Mouse (Mus musculus): ENCODE results near the gene Cdh22. TPM values are rescaled to one million over a fixed set of nuclear protein-coding genes. Genes with fewer than 3 reads are reported as not detected.

Cdh22 gene
- polyA plus RNA-seq, 1 experiment: 1.3 TPM

GRCm38 (mm10) chr2:165241786-165242185 lies 7.1 kb upstream of the Cdh22 start:
- H3K27ac ChIP-seq (ENCODE audit: insufficient read depth, low read length): no peak overlapping the region
- no peaks in the 10 kb centered on the region for H3K4me1 ChIP-seq (ENCODE audit: control insufficient read depth, insufficient read depth, insufficient read length)
- TF ChIP-seq POLR2A (IDR thresholded peaks at IDR 0.05; ENCODE audit: low read depth, low read length) (no peak), CTCF (IDR thresholded peaks at IDR 0.05; ENCODE audit: extremely low read depth, insufficient read depth, insufficient read length, insufficient replicate concordance) (no peak)
- H3K36me3 ChIP-seq (ENCODE audit: control insufficient read depth, insufficient read depth, low read length): no peaks in the 10 kb centered on the region
- WGBS: 11% methylated on average over 7 of the region's 7 CpGs
- H3K27me3 ChIP-seq (ENCODE audit: control insufficient read depth, insufficient read depth, low read length): 0 out of 2 replicates have a peak, but pooled peaks cover 4% of the 10 kb centered on the region
- DNase-seq (ENCODE audit: low read depth in 1 of 2, low spot score in 2 of 2): no peak
- no peak overlapping the region for H3K4me3 ChIP-seq (ENCODE audit: extremely low read depth, insufficient read depth, insufficient read length)

- no peak overlapping the region for H3K27ac ChIP-seq (ENCODE audit: insufficient read depth, low read length)
- no peak overlapping the region for H3K4me3 ChIP-seq (ENCODE audit: extremely low read depth, insufficient read depth, insufficient read length)
- WGBS: 28% methylated on average over 8 of the region's 8 CpGs
- no peaks in the 10 kb centered on the region for H3K36me3 ChIP-seq (ENCODE audit: control insufficient read depth, insufficient read depth, low read length)
- TF ChIP-seq POLR2A (IDR thresholded peaks at IDR 0.05; ENCODE audit: low read depth, low read length) (no peak), CTCF (IDR thresholded peaks at IDR 0.05; ENCODE audit: extremely low read depth, insufficient read depth, insufficient read length, insufficient replicate concordance) (no peak)
- no peaks in the 10 kb centered on the region for H3K4me1 ChIP-seq (ENCODE audit: control insufficient read depth, insufficient read depth, insufficient read length)
- H3K27me3 ChIP-seq (ENCODE audit: control insufficient read depth, insufficient read depth, low read length): peaks cover 5% of the 10 kb centered on the region; the same call in 1 of the 2 replicates
- no peak for DNase-seq (ENCODE audit: low read depth in 1 of 2, low spot score in 2 of 2)
Observed at GRCm38 (mm10) chr2:165240371-165240770, 5.7 kb upstream of the Cdh22 start.

GRCm38 (mm10) chr2:165239533-165240144 lies 5.0 kb upstream of the Cdh22 start:
- Histone ChIP-seq H3K27ac (ENCODE audit: insufficient read depth, low read length) (no peak overlapping the region), H3K27me3 (ENCODE audit: control insufficient read depth, insufficient read depth, low read length) (peaks cover 8% of the 10 kb centered on the region), H3K36me3 (ENCODE audit: control insufficient read depth, insufficient read depth, low read length) (no peaks in the 10 kb centered on the region), H3K4me3 (ENCODE audit: extremely low read depth, insufficient read depth, insufficient read length) (no peak overlapping the region), H3K4me1 (ENCODE audit: control insufficient read depth, insufficient read depth, insufficient read length) (peaks cover under 1% of the 10 kb centered on the region; the same call in 1 of the 2 replicates)
- WGBS: 17% methylated on average over 15 of the region's 15 CpGs
- no peak for DNase-seq (ENCODE audit: low read depth in 1 of 2, low spot score in 2 of 2)
- no peak for TF ChIP-seq CTCF (IDR thresholded peaks at IDR 0.05; ENCODE audit: extremely low read depth, insufficient read depth, insufficient read length, insufficient replicate concordance)
- TF ChIP-seq POLR2A (IDR thresholded peaks at IDR 0.05; ENCODE audit: low read depth, low read length): no peak

- Histone ChIP-seq H3K4me1 (ENCODE audit: control insufficient read depth, insufficient read depth, insufficient read length) (peaks cover 6% of the 10 kb centered on the region; the same call in 1 of the 2 replicates), H3K27me3 (ENCODE audit: control insufficient read depth, insufficient read depth, low read length) (peaks cover 18% of the 10 kb centered on the region), H3K36me3 (ENCODE audit: control insufficient read depth, insufficient read depth, low read length) (no peaks in the 10 kb centered on the region), H3K4me3 (ENCODE audit: extremely low read depth, insufficient read depth, insufficient read length) (no peak overlapping the region), H3K27ac (ENCODE audit: insufficient read depth, low read length) (no peak overlapping the region)
- no peak for DNase-seq (ENCODE audit: low read depth in 1 of 2, low spot score in 2 of 2)
- TF ChIP-seq CTCF (IDR thresholded peaks at IDR 0.05; ENCODE audit: extremely low read depth, insufficient read depth, insufficient read length, insufficient replicate concordance) (no peak), POLR2A (IDR thresholded peaks at IDR 0.05; ENCODE audit: low read depth, low read length) (no peak)
- 32% methylated on average over 12 of the region's 12 CpGs for WGBS
Observed at GRCm38 (mm10) chr2:165238416-165239145, 3.9 kb upstream of the Cdh22 start.

GRCm38 (mm10) chr2:165234291-165234612 lies 401 bp downstream of the Cdh22 start:
- no peaks in the 10 kb centered on the region for H3K36me3 ChIP-seq (ENCODE audit: control insufficient read depth, insufficient read depth, low read length)
- H3K27me3 ChIP-seq (ENCODE audit: control insufficient read depth, insufficient read depth, low read length): peaks cover 20% of the 10 kb centered on the region
- H3K4me3 ChIP-seq (ENCODE audit: extremely low read depth, insufficient read depth, insufficient read length): peak overlapping the region; percentile 35; the same call in 1 of the 2 replicates
- 2% methylated on average over 37 of the region's 41 CpGs for WGBS
- H3K4me1 ChIP-seq (ENCODE audit: control insufficient read depth, insufficient read depth, insufficient read length): peaks cover 6% of the 10 kb centered on the region; the same call in 1 of the 2 replicates
- H3K27ac ChIP-seq (ENCODE audit: insufficient read depth, low read length): no peak overlapping the region
- DNase-seq (ENCODE audit: low read depth in 1 of 2, low spot score in 2 of 2): no peak
- TF ChIP-seq POLR2A (IDR thresholded peaks at IDR 0.05; ENCODE audit: low read depth, low read length) (no peak), CTCF (IDR thresholded peaks at IDR 0.05; ENCODE audit: extremely low read depth, insufficient read depth, insufficient read length, insufficient replicate concordance) (no peak)

- WGBS: 3% methylated on average over 80 of the region's 82 CpGs
- peak in 1 of 2 experiments; percentile 53 for DNase-seq (ENCODE audit: low read depth in 1 of 2, low spot score in 2 of 2)
Observed at GRCm38 (mm10) chr2:165233491-165234290, 962 bp downstream of the Cdh22 start.

More at GRCm38 (mm10) chr2:165233491-165234290, 962 bp downstream of the Cdh22 start:
- peak overlapping the region; percentile 35; the same call in 1 of the 2 replicates for H3K4me3 ChIP-seq (ENCODE audit: extremely low read depth, insufficient read depth, insufficient read length)
- H3K4me1 ChIP-seq (ENCODE audit: control insufficient read depth, insufficient read depth, insufficient read length): peaks cover 6% of the 10 kb centered on the region; the same call in 1 of the 2 replicates
- peak; percentile 59 for TF ChIP-seq CTCF (IDR thresholded peaks at IDR 0.05; ENCODE audit: extremely low read depth, insufficient read depth, insufficient read length, insufficient replicate concordance)
- no peak for TF ChIP-seq POLR2A (IDR thresholded peaks at IDR 0.05; ENCODE audit: low read depth, low read length)
- H3K36me3 ChIP-seq (ENCODE audit: control insufficient read depth, insufficient read depth, low read length): no peaks in the 10 kb centered on the region
- no peak overlapping the region for H3K27ac ChIP-seq (ENCODE audit: insufficient read depth, low read length)
- peaks cover 20% of the 10 kb centered on the region for H3K27me3 ChIP-seq (ENCODE audit: control insufficient read depth, insufficient read depth, low read length)
